Mouse (Mus musculus) A20 (cell line): ENCODE data around the gene Cyb561d2.

Experiments used
- DNase-seq: peaks from one replicate; pipeline ENCODE4 v3.0.0-alpha.2; 2011; ENCODE audit warnings: low read depth, low spot score

Gene Cyb561d2

GRCm38 (mm10) chr9:107521711-107522399 is 20.1 kb downstream of the Cyb561d2 start:
- no peak for DNase-seq

DNA sequence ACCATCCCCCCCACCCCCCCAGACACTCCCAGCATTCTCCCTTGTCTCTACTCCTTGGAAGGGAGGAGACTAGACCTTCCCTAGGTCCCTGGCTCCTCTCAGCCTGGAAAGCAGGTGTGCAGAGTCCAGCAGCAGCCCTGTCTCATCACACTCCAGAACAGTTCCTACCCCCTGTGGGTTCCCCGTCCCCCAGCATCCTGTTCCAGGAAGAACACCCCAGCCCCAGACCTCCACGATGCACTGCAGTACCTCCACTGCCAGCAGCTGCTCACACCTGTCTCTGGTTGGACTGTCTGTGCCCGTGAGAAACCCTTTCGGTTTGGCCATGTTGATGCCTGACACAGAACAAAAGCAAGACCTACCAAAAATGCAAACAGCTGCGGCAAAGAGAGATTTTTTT is 20.8 kb downstream of the Cyb561d2 start:
- no peak for DNase-seq

DNA sequence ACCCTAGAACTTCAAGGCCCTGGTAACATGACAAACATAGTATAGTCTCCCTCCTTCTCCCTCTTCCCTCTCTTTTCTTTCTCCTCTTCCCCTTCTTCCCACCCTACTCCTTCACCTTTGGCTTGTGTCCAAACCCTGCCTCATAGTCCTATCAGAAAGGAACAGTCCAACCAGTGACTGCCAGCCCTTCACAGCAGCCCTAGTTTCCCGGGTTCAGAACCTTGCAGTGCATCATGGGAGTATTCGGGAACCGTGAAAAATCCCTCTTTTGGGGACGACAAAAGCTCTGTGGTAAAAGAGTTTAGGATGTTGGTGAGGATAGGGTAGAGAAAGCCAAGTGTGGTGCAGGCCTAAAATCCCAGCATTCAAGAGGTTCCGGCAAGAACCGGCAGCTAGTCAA is 21.7 kb downstream of the Cyb561d2 start:
- no peak for DNase-seq

- DNase-seq: peak; percentile 59
Observed at GRCm38 (mm10) chr9:107514303-107514955, 27.6 kb downstream of the Cyb561d2 start.

GRCm38 (mm10) chr9:107512326-107512725 is 29.7 kb downstream of the Cyb561d2 start:
- DNase-seq: no peak

DNA sequence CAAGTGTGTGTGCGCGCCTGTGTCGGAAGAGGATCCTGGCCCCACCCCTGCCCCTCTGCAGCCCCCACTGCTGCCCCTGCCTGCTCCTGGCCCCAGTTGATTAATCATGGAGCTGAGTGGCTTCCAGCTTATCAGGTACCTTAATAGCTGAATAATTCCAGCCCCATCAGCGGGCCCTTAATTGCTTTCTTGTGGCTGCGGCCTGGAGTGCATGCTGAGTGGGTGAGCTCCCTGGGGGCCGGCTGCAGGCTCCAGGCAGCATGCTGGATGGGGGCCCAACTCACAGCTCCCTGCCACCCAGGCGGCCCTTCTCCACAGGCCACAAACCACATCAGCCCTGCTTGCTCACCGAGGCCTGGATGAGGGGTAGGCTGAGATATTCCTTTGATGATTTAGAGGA is 30.6 kb downstream of the Cyb561d2 start:
- DNase-seq: no peak

DNA sequence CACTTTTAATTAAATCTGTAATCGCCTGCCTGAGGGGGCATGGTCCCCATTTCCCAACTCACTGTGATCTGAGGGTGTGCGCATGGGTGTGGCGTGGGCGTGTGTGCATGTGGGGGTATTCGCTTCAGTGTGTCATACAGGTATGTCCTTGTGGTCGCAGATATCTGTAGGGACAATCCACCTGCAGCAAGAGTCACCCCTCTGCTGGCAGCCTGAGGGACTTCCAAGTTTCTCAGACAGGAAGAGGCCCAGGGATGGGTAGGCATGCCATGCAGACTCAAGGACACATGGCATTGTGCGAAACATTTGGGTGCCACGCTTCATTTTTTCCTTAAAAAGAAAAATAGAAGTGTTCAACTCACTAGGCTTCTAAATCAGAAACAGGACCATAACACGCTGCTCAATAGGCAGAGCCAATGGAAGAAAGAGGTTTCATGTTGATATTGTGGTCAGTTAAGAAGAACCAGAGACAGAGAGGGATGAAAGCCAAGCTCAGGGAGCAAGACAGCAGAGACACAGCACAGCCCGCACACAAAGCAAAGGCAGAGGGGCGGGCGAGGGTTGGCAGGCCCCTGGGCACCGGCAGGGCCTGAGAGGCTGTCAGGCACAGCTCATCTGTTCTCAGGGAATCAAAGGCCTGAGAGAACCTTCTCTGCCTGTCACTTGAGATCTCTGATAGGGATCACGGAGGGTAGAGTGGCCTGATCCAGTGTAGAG is 31.5 kb downstream of the Cyb561d2 start:
- no peak for DNase-seq

- DNase-seq: no peak
Observed at GRCm38 (mm10) chr9:107508266-107508665, 33.7 kb downstream of the Cyb561d2 start.

- no peak for DNase-seq
Observed at GRCm38 (mm10) chr9:107504662-107505537, 37.1 kb downstream of the Cyb561d2 start.

DNA sequence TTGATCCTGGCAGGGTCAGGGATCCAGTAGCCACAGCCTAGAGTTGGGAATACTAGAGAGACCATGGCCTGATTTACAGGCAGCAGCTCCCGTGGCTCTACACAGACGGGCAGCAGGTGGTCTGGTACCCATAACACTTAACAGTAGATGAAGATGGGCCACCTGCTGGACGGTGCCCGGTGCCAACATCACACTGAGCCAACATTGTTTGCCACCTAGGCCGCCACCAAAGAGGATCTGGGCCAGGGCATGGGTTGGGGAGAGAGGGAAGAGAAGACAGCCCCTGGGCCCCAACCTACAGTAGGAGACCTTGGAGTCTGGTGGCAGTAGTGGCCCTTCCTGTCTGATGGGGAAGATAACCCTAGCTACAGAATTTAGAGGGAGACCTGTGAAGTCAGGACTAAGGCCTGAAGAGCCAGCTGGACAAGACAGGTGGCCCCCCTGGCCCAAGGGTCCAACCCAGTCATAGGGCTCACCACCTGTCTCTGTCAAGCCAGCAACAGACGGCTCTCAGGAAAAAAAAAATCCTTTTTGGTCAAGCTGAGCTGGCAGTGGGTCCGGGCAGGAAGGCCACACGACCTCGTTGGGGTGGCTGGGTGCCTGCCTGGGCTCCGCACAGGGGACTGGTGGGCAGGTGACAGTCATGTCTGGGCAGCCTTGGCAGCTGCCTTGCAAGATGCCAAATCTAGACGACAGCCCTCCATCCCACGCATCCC is 39.7 kb downstream of the Cyb561d2 start:
- DNase-seq: no peak

- no peak for DNase-seq
Observed at GRCm38 (mm10) chr9:107500708-107501286, 41.2 kb downstream of the Cyb561d2 start.

GRCm38 (mm10) chr9:107496359-107496758 is 45.6 kb downstream of the Cyb561d2 start:
- DNase-seq: no peak

GRCm38 (mm10) chr9:107494238-107494637 is 47.8 kb downstream of the Cyb561d2 start:
- DNase-seq: no peak

DNA sequence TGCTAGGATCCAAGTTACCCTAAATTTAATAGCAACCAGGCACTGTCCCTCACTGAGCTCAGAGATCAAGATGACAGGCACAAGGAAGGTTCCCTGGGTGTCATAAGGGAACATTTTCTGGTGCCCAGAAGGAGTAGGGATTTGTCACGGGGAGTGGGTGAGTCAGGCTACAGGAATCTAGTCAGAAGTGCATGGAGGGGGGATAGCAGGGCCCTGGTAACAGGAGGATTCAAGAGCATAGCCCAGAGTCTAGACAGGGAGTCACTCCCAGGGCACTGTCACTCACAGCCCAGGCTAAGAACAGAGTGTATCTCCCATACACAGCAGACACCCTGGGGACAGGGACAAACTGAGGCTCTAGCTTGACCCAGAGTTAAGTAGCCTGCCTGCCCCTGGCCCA is 48.5 kb downstream of the Cyb561d2 start:
- DNase-seq: no peak

DNA sequence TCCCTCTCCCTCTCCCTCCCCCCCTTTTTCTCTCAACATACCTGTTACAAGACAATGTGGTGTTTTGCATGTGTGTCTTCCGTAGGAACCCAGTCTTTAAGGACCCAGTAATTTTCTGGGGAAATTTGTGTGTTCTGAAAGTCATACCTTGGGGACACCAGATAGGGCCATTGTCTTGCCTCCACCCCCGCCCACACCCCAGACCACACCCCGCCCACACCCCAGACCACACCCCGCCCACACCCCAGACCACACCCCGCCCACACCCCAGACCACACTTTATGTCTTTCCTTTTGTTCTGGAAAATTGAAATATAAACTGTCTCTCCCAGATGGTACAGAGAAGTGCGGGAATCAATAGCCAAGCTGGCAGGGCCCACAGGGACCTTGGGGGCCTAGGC is 51.4 kb downstream of the Cyb561d2 start:
- no peak for DNase-seq

- no peak for DNase-seq
Observed at GRCm38 (mm10) chr9:107490146-107490545, 51.8 kb downstream of the Cyb561d2 start.
